ENCODE assay signal across 9 mouse cellular contexts in genomic region chr7:109536451-109536946, GRCm38 (mm10). TPM values are rescaled to one million over a fixed set of nuclear protein-coding genes. Genes with fewer than 3 reads are reported as not detected.
DNase-seq lines count a peak whose midpoint lies in the region; ATAC-seq lines count a peak whose summit lies in the region.
"Had no signal": no experiment of that assay in that cellular context is flagged by ENCODE, and none has a peak within 500 bp of the region (broad histone marks: within the 10 kb centered on the region; RNA-seq: fewer than 3 reads in every experiment).

No protein-coding gene starts in this region.

- 36% methylated on average over 4 of the region's 4 CpGs for WGBS in heart, embryonic 14.5 days

- peaks cover 4 to 9% of the 10 kb centered on the region in 2 experiments; a peak in 3 of 4 replicates for H3K4me1 ChIP-seq in heart, embryonic 14.5 days (ENCODE audit: control insufficient read depth in 2 of 2, insufficient read depth in 2 of 2, low read length in 2 of 2)

- H3K4me3 ChIP-seq in heart, embryonic 14.5 days (ENCODE audit: control insufficient read depth in 1 of 2, insufficient read depth in 1 of 2, low read depth in 1 of 2, low read length in 2 of 2): no peak overlapping the region

- peak overlapping the region; percentile 38 to 71; a peak in 3 of 4 replicates for H3K27ac ChIP-seq in heart, embryonic 14.5 days (replicated peaks in 1 of 2; ENCODE audit: control insufficient read depth in 1 of 2, insufficient read depth in 1 of 2, low read depth in 2 of 2, low read length in 2 of 2)

- 0 out of 2 replicates have a peak, but pooled peaks have one; percentile 49 for ATAC-seq in heart, embryonic 14.5 days (ENCODE audit: insufficient number of reproducible peaks, insufficient read depth, low FRiP score, low read depth)
- ATAC-seq in monocyte, adult 5-6 weeks (replicated peaks; ENCODE audit: insufficient number of reproducible peaks, low FRiP score, low TSS enrichment, poor library complexity, severe bottlenecking): no peak

- peak; percentile 76 to 83 for DNase-seq in right cerebral cortex, postnatal 10 days (ENCODE audit: low spot score in 2 of 2)
- no peak for DNase-seq in right cerebral cortex, postnatal 25 days
- peak; percentile 65 to 74 for DNase-seq in cerebellum, postnatal 36 days
- peak; percentile 69 to 82 for DNase-seq in layer of hippocampus, postnatal 10 days (ENCODE audit: low spot score in 2 of 2)
- DNase-seq in ovary, postnatal 10 days (ENCODE audit: low spot score): peak; percentile 43
- DNase-seq in spleen, adult 18-20 months: no peak

- H3K9ac ChIP-seq in heart, embryonic 14.5 days (ENCODE audit: low read length): 0 out of 2 replicates have a peak overlapping the region, but pooled peaks have one; percentile 11

- no peak overlapping the region for H3K4me2 ChIP-seq in heart, embryonic 14.5 days (ENCODE audit: low read length)

- H3K9me3 ChIP-seq in heart, embryonic 14.5 days (ENCODE audit: control insufficient read depth, low read length): no peaks in the 10 kb centered on the region

- peaks cover 74% of the 10 kb centered on the region for H3K36me3 ChIP-seq in heart, embryonic 14.5 days (ENCODE audit: control insufficient read depth, insufficient read depth, low read length)

- H3K27me3 ChIP-seq in heart, embryonic 14.5 days (ENCODE audit: control insufficient read depth, insufficient read depth, low read length): no peaks in the 10 kb centered on the region

RNA-seq across cellular contexts. Expression of gene Rpl27a, which starts 17.6 kb away (rescaled TPM):
- polyA plus RNA-seq in heart, embryonic 14.5 days (2014; fragmentation: Nextera tagmentation; extraction: Ambion mirVana): 82.8 and 86.9 TPM in 2 replicates
- 100 to 1,000 TPM; 148 to 164 TPM for total RNA-seq in layer of hippocampus, postnatal 10 days (2021)
- 372 to 417 TPM (median 387 TPM) in 3 replicates for total RNA-seq in monocyte, adult 5-6 weeks (2017)

RNA-seq across cellular contexts. Expression of gene Trim66, which starts 28.6 kb away (rescaled TPM):
- 0.11 and 0.13 TPM in 2 replicates for polyA plus RNA-seq in heart, embryonic 14.5 days (2014; fragmentation: Nextera tagmentation; extraction: Ambion mirVana)
- 1 to 10 TPM; 4.0 to 4.5 TPM for total RNA-seq in layer of hippocampus, postnatal 10 days (2021)
- total RNA-seq in monocyte, adult 5-6 weeks (2017): under 0.01 to 0.19 TPM in 2 of 3 replicates, not detected in the other
- polyA plus RNA-seq: limb, embryonic 11.5 days had no signal

Comparison
In these comparisons a context has a peak if more than half of its experiments do, and no peak if none do; other contexts are left out.
1. DNase-seq: peak in right cerebral cortex, postnatal 10 days (2 of 2), cerebellum, postnatal 36 days (2 of 2), layer of hippocampus, postnatal 10 days (2 of 2) and ovary, postnatal 10 days (single experiment); none in right cerebral cortex, postnatal 25 days (single experiment) and spleen, adult 18-20 months (0 of 2).